Mouse (Mus musculus) activated CD4-positive, CD25-positive, alpha-beta regulatory T cell, adult 4 months (primary cell): ENCODE measurements around the gene Arcn1. TPM values are rescaled to one million over a fixed set of nuclear protein-coding genes. Genes with fewer than 3 reads are reported as not detected.

Source experiments
- polyA plus RNA-seq, 2 experiments: library from polyadenylated mRNA; unstranded; fragments of 100-300 nt; shearing (Covaris generic); gene quantifications; one replicate each; pipeline ENCODE4 v1.2.1; 2017

The Arcn1 gene
- polyA plus RNA-seq, 2 experiments from 2014 or later: 83.9 to 84.2 TPM

Other genes with a start within 250 kb of the Arcn1 start
- 10 to 100 TPM; 49.2 to 80.2 TPM for gene Cxcr5, start 206.0 kb downstream of the Arcn1 start, polyA plus RNA-seq
- gene Ddx6, start 163.0 kb downstream of the Arcn1 start, polyA plus RNA-seq: 10 to 100 TPM; 54.3 to 76.5 TPM
- gene Treh, start 94.6 kb downstream of the Arcn1 start, polyA plus RNA-seq: not detected
- gene Phldb1, start 32.6 kb downstream of the Arcn1 start, polyA plus RNA-seq: under 1 TPM in 1 of 2 experiments, not detected in 1; 0.30 TPM
- 10 to 100 TPM; 62.3 to 65.5 TPM for gene Ift46, start 63 bp upstream of the Arcn1 start, polyA plus RNA-seq
- 1 to 10 TPM in 1 of 2 experiments, under 1 TPM in 1; 0.34 to 1.5 TPM for gene Tmem25, start 31.5 kb upstream of the Arcn1 start, polyA plus RNA-seq
- gene Ttc36, start 35.2 kb upstream of the Arcn1 start, polyA plus RNA-seq: under 1 TPM in 1 of 2 experiments, not detected in 1; 0.77 TPM
- 10 to 100 TPM; 28.7 to 31.1 TPM for gene Kmt2a, start 113.5 kb upstream of the Arcn1 start, polyA plus RNA-seq
- 100 to 1,000 TPM; 538 to 670 TPM for gene Atp5l, start 152.9 kb upstream of the Arcn1 start, polyA plus RNA-seq
- gene Ube4a, start 197.8 kb upstream of the Arcn1 start, polyA plus RNA-seq: 10 to 100 TPM; 34.0 to 38.4 TPM
- gene Cd3g, start 212.6 kb upstream of the Arcn1 start, polyA plus RNA-seq: 1,000 to 10,000 TPM; 1,430 to 1,870 TPM
- 1,000 to 10,000 TPM in 1 of 2 experiments, 100 to 1,000 TPM in 1; 682 to 1,081 TPM for gene Cd3d, start 213.9 kb upstream of the Arcn1 start, polyA plus RNA-seq
- gene Cd3e, start 241.8 kb upstream of the Arcn1 start, polyA plus RNA-seq: 1,000 to 10,000 TPM in 1 of 2 experiments, 100 to 1,000 TPM in 1; 791 to 1,491 TPM